Mouse (Mus musculus): ENCODE measurements around the gene Sertad3.
A peak's percentile ranks its signal among the peaks of the same experiment; 100 is the strongest.

DNA sequence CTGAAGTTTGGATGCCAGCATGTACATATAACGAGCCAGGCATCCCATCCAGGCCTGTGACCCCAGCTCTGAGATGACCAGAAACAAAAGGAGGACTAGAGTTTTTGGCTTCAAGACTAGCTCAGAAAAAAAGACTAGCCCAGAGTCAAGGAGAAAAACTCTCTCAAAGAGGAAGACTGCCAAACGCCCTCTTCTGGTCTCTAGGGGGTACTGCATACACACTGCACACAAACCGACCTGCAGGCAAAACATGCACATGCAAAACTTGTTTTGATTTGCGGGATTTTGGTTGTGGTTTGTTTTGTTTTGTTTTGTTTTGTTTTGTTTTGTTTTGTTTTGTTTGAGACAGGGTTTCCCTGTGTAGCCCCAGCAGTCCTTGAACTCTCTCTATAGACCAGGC lies 33.6 kb upstream of the Sertad3 start:
- peak; percentile 46 for TF ChIP-seq CTCF (IDR thresholded peaks at IDR 0.05; ENCODE audit: low read depth)
- no peak for TF ChIP-seq EP300 (optimal IDR thresholded peaks at IDR 0.05)
